Mouse (Mus musculus): ENCODE results near the gene Fut7. TPM values are rescaled to one million over a fixed set of nuclear protein-coding genes. Genes with fewer than 3 reads are reported as not detected.

Gene Fut7
- polyA plus RNA-seq, 2 experiments: 0.58 to 0.90 TPM

GRCm38 (mm10) chr2:25468962-25469915 is 46.2 kb downstream of the Fut7 start:
- Histone ChIP-seq H3K9me3 (ENCODE audit: control insufficient read depth, low read length) (no peaks in the 10 kb centered on the region), H3K4me2 (ENCODE audit: low read depth) (no peak overlapping the region), H3K27ac (no peak overlapping the region), H3K36me3 (replicated peaks; ENCODE audit: control insufficient read depth, insufficient read depth, low read depth) (no peaks in the 10 kb centered on the region), H3K4me1 (replicated peaks; ENCODE audit: control insufficient read depth in 2 of 2, insufficient read depth in 2 of 2, low read length in 1 of 2) (no peaks in the 10 kb centered on the region), H3K9ac (replicated peaks) (no peak overlapping the region), H3K4me3 (ENCODE audit: insufficient read depth in 1 of 2, low read depth in 2 of 2, low read length in 2 of 2) (no peak overlapping the region), H3K27me3 (ENCODE audit: control insufficient read depth, insufficient read depth, low read length) (no peaks in the 10 kb centered on the region)
- TF ChIP-seq CTCF (IDR thresholded peaks at IDR 0.05; ENCODE audit: low read depth): no peak
- TF ChIP-seq EP300 (IDR thresholded peaks at IDR 0.05; ENCODE audit: low read depth): no peak
- WGBS (ENCODE audit: insufficient replicate concordance): 73% methylated on average over 10 of the region's 10 CpGs
- DNase-seq (ENCODE audit: low read depth in 3 of 3, low spot score in 3 of 3) (no peak), ATAC-seq (ENCODE audit: insufficient read depth) (no peak)

GRCm38 (mm10) chr2:25469969-25470368 is 46.9 kb downstream of the Fut7 start, which contains the start of gene Ptgds:
Gene Ptgds (minus strand): TSS chr2:25470046.
- Histone ChIP-seq H3K36me3 (replicated peaks; ENCODE audit: control insufficient read depth, insufficient read depth, low read depth) (no peaks in the 10 kb centered on the region), H3K4me3 (ENCODE audit: insufficient read depth in 1 of 2, low read depth in 2 of 2, low read length in 2 of 2) (no peak within 1 kb of the TSS), H3K9me3 (ENCODE audit: control insufficient read depth, low read length) (no peaks in the 10 kb centered on the region), H3K4me1 (replicated peaks; ENCODE audit: control insufficient read depth in 2 of 2, insufficient read depth in 2 of 2, low read length in 1 of 2) (no peaks in the 10 kb centered on the region), H3K4me2 (ENCODE audit: low read depth) (no peak within 1 kb of the TSS), H3K27me3 (ENCODE audit: control insufficient read depth, insufficient read depth, low read length) (no peaks in the 10 kb centered on the region), H3K9ac (replicated peaks) (no peak within 1 kb of the TSS), H3K27ac (no peak within 1 kb of the TSS)
- ATAC-seq (ENCODE audit: insufficient read depth) (no peak), DNase-seq (ENCODE audit: low read depth in 3 of 3, low spot score in 3 of 3) (no peak)
- TF ChIP-seq CTCF (IDR thresholded peaks at IDR 0.05; ENCODE audit: low read depth): no peak
- no peak for TF ChIP-seq EP300 (IDR thresholded peaks at IDR 0.05; ENCODE audit: low read depth)
- WGBS (ENCODE audit: insufficient replicate concordance): 58% methylated on average over 6 of the region's 6 CpGs

GRCm38 (mm10) chr2:25472550-25472949 is 49.5 kb downstream of the Fut7 start:
- H3K9ac ChIP-seq (replicated peaks): no peak overlapping the region
- ATAC-seq (ENCODE audit: insufficient read depth) (no peak), DNase-seq (ENCODE audit: low read depth in 3 of 3, low spot score in 3 of 3) (no peak)
- H3K4me1 ChIP-seq (replicated peaks; ENCODE audit: control insufficient read depth in 2 of 2, insufficient read depth in 2 of 2, low read length in 1 of 2): no peaks in the 10 kb centered on the region
- no peaks in the 10 kb centered on the region for H3K27me3 ChIP-seq (ENCODE audit: control insufficient read depth, insufficient read depth, low read length)
- TF ChIP-seq EP300 (IDR thresholded peaks at IDR 0.05; ENCODE audit: low read depth): no peak
- TF ChIP-seq CTCF (IDR thresholded peaks at IDR 0.05; ENCODE audit: low read depth): no peak
- H3K27ac ChIP-seq: no peak overlapping the region
- H3K4me3 ChIP-seq (ENCODE audit: insufficient read depth in 1 of 2, low read depth in 2 of 2, low read length in 2 of 2): no peak overlapping the region
- 41% methylated on average over 2 of the region's 2 CpGs for WGBS (ENCODE audit: insufficient replicate concordance)
- H3K4me2 ChIP-seq (ENCODE audit: low read depth): no peak overlapping the region
- no peaks in the 10 kb centered on the region for H3K36me3 ChIP-seq (replicated peaks; ENCODE audit: control insufficient read depth, insufficient read depth, low read depth)
- H3K9me3 ChIP-seq (ENCODE audit: control insufficient read depth, low read length): no peaks in the 10 kb centered on the region

Small RNA genes lying within 50 kb of the gene (microRNA-seq; reads per million reads assigned to microRNA genes)
- gene Mir3087: not detected

Other genes starting within 250 kb of the Fut7 start
Only the 30 nearest of the 42 such genes appear.
- not detected in 2 replicates for gene Rnf224, start 186.5 kb upstream of the Fut7 start, polyA plus RNA-seq (2012; rRNA removed)
- not detected in 2 replicates for gene Rnf224, start 186.5 kb upstream of the Fut7 start, polyA plus RNA-seq (2014; fragmentation: Nextera tagmentation; extraction: Ambion mirVana)
- gene Rnf208, start 181.0 kb upstream of the Fut7 start, polyA plus RNA-seq (2012; rRNA removed): 0.93 and 1.3 TPM in 2 replicates
- 0.09 and 0.16 TPM in 2 replicates for gene Rnf208, start 181.0 kb upstream of the Fut7 start, polyA plus RNA-seq (2014; fragmentation: Nextera tagmentation; extraction: Ambion mirVana)
- gene Cysrt1, start 180.8 kb upstream of the Fut7 start, polyA plus RNA-seq (2012; rRNA removed): not detected in 2 replicates
- gene Cysrt1, start 180.8 kb upstream of the Fut7 start, polyA plus RNA-seq (2014; fragmentation: Nextera tagmentation; extraction: Ambion mirVana): not detected in 2 replicates
- gene AL732309.1, start 176.4 kb upstream of the Fut7 start, polyA plus RNA-seq (2012; rRNA removed): 5.4 and 5.6 TPM in 2 replicates
- gene AL732309.1, start 176.4 kb upstream of the Fut7 start, polyA plus RNA-seq (2014; fragmentation: Nextera tagmentation; extraction: Ambion mirVana): 1.4 and 1.9 TPM in 2 replicates
- gene Tmem203, start 167.8 kb upstream of the Fut7 start, polyA plus RNA-seq (2012; rRNA removed): 8.8 and 12.4 TPM in 2 replicates
- 8.8 and 9.4 TPM in 2 replicates for gene Tmem203, start 167.8 kb upstream of the Fut7 start, polyA plus RNA-seq (2014; fragmentation: Nextera tagmentation; extraction: Ambion mirVana)
- 1.6 and 2.6 TPM in 2 replicates for gene Tprn, start 160.6 kb upstream of the Fut7 start, polyA plus RNA-seq (2012; rRNA removed)
- 2.4 and 3.2 TPM in 2 replicates for gene Tprn, start 160.6 kb upstream of the Fut7 start, polyA plus RNA-seq (2014; fragmentation: Nextera tagmentation; extraction: Ambion mirVana)
- gene Ssna1, start 150.8 kb upstream of the Fut7 start, polyA plus RNA-seq (2012; rRNA removed): 65.8 and 76.0 TPM in 2 replicates
- gene Ssna1, start 150.8 kb upstream of the Fut7 start, polyA plus RNA-seq (2014; fragmentation: Nextera tagmentation; extraction: Ambion mirVana): 145 and 155 TPM in 2 replicates
- 20.5 and 23.8 TPM in 2 replicates for gene Anapc2, start 150.8 kb upstream of the Fut7 start, polyA plus RNA-seq (2012; rRNA removed)
- gene Anapc2, start 150.8 kb upstream of the Fut7 start, polyA plus RNA-seq (2014; fragmentation: Nextera tagmentation; extraction: Ambion mirVana): 30.2 TPM in 2 replicates
- gene Tmem210, start 135.1 kb upstream of the Fut7 start, polyA plus RNA-seq (2012; rRNA removed): not detected in 2 replicates
- not detected in 2 replicates for gene Tmem210, start 135.1 kb upstream of the Fut7 start, polyA plus RNA-seq (2014; fragmentation: Nextera tagmentation; extraction: Ambion mirVana)
- not detected in 2 replicates for gene Lrrc26, start 133.4 kb upstream of the Fut7 start, polyA plus RNA-seq (2012; rRNA removed)
- gene Lrrc26, start 133.4 kb upstream of the Fut7 start, polyA plus RNA-seq (2014; fragmentation: Nextera tagmentation; extraction: Ambion mirVana): not detected in 2 replicates
- gene Grin1, start 104.1 kb upstream of the Fut7 start, polyA plus RNA-seq (2012; rRNA removed): 0.02 and 0.05 TPM in 2 replicates
- 0.06 and 0.14 TPM in 2 replicates for gene Grin1, start 104.1 kb upstream of the Fut7 start, polyA plus RNA-seq (2014; fragmentation: Nextera tagmentation; extraction: Ambion mirVana)
- gene Man1b1, start 90.9 kb upstream of the Fut7 start, polyA plus RNA-seq (2012; rRNA removed): 5.3 and 6.6 TPM in 2 replicates
- gene Man1b1, start 90.9 kb upstream of the Fut7 start, polyA plus RNA-seq (2014; fragmentation: Nextera tagmentation; extraction: Ambion mirVana): 25.4 and 28.2 TPM in 2 replicates
- 9.3 and 10.6 TPM in 2 replicates for gene Dpp7, start 66.9 kb upstream of the Fut7 start, polyA plus RNA-seq (2012; rRNA removed)
- 9.4 and 12.8 TPM in 2 replicates for gene Dpp7, start 66.9 kb upstream of the Fut7 start, polyA plus RNA-seq (2014; fragmentation: Nextera tagmentation; extraction: Ambion mirVana)
- 2.9 and 3.8 TPM in 2 replicates for gene Uap1l1, start 57.6 kb upstream of the Fut7 start, polyA plus RNA-seq (2012; rRNA removed)
- 9.3 and 14.1 TPM in 2 replicates for gene Uap1l1, start 57.6 kb upstream of the Fut7 start, polyA plus RNA-seq (2014; fragmentation: Nextera tagmentation; extraction: Ambion mirVana)
- gene Sapcd2, start 50.9 kb upstream of the Fut7 start, polyA plus RNA-seq (2012; rRNA removed): 20.1 and 21.5 TPM in 2 replicates
- 17.9 and 20.5 TPM in 2 replicates for gene Sapcd2, start 50.9 kb upstream of the Fut7 start, polyA plus RNA-seq (2014; fragmentation: Nextera tagmentation; extraction: Ambion mirVana)
- 0.18 and 0.30 TPM in 2 replicates for gene Entpd2, start 27.4 kb upstream of the Fut7 start, polyA plus RNA-seq (2012; rRNA removed)
- 0.23 TPM in 1 of 2 replicates, not detected in the other for gene Entpd2, start 27.4 kb upstream of the Fut7 start, polyA plus RNA-seq (2014; fragmentation: Nextera tagmentation; extraction: Ambion mirVana)
- 3.4 and 3.9 TPM in 2 replicates for gene Npdc1, start 23.9 kb upstream of the Fut7 start, polyA plus RNA-seq (2012; rRNA removed)
- 2.4 and 2.7 TPM in 2 replicates for gene Npdc1, start 23.9 kb upstream of the Fut7 start, polyA plus RNA-seq (2014; fragmentation: Nextera tagmentation; extraction: Ambion mirVana)
- 2.4 and 2.5 TPM in 2 replicates for gene Abca2, start 5.4 kb downstream of the Fut7 start, polyA plus RNA-seq (2012; rRNA removed)
- gene Abca2, start 5.4 kb downstream of the Fut7 start, polyA plus RNA-seq (2014; fragmentation: Nextera tagmentation; extraction: Ambion mirVana): 0.91 and 1.1 TPM in 2 replicates
- 0.08 and 0.32 TPM in 2 replicates for gene Clic3, start 33.6 kb downstream of the Fut7 start, polyA plus RNA-seq (2012; rRNA removed)
- gene Clic3, start 33.6 kb downstream of the Fut7 start, polyA plus RNA-seq (2014; fragmentation: Nextera tagmentation; extraction: Ambion mirVana): 0.18 and 0.27 TPM in 2 replicates
- 7.9 and 9.2 TPM in 2 replicates for gene Paxx, start 37.8 kb downstream of the Fut7 start, polyA plus RNA-seq (2012; rRNA removed)
- 6.3 and 7.3 TPM in 2 replicates for gene Paxx, start 37.8 kb downstream of the Fut7 start, polyA plus RNA-seq (2014; fragmentation: Nextera tagmentation; extraction: Ambion mirVana)
- gene Ptgds, start 46.8 kb downstream of the Fut7 start, polyA plus RNA-seq (2012; rRNA removed): 0.47 and 0.96 TPM in 2 replicates
- 0.17 TPM in 1 of 2 replicates, not detected in the other for gene Ptgds, start 46.8 kb downstream of the Fut7 start, polyA plus RNA-seq (2014; fragmentation: Nextera tagmentation; extraction: Ambion mirVana)
- not detected in 2 replicates for gene Lcn12, start 70.6 kb downstream of the Fut7 start, polyA plus RNA-seq (2012; rRNA removed)
- not detected in 2 replicates for gene Lcn12, start 70.6 kb downstream of the Fut7 start, polyA plus RNA-seq (2014; fragmentation: Nextera tagmentation; extraction: Ambion mirVana)
- gene Fbxw5, start 77.5 kb downstream of the Fut7 start, polyA plus RNA-seq (2012; rRNA removed): 6.2 and 8.1 TPM in 2 replicates
- gene Fbxw5, start 77.5 kb downstream of the Fut7 start, polyA plus RNA-seq (2014; fragmentation: Nextera tagmentation; extraction: Ambion mirVana): 18.3 and 20.4 TPM in 2 replicates
- 26.7 and 31.2 TPM in 2 replicates for gene C8g, start 78.5 kb downstream of the Fut7 start, polyA plus RNA-seq (2012; rRNA removed)
- 53.1 and 57.9 TPM in 2 replicates for gene C8g, start 78.5 kb downstream of the Fut7 start, polyA plus RNA-seq (2014; fragmentation: Nextera tagmentation; extraction: Ambion mirVana)
- 5.2 and 5.9 TPM in 2 replicates for gene Traf2, start 123.7 kb downstream of the Fut7 start, polyA plus RNA-seq (2012; rRNA removed)
- 12.3 and 14.4 TPM in 2 replicates for gene Traf2, start 123.7 kb downstream of the Fut7 start, polyA plus RNA-seq (2014; fragmentation: Nextera tagmentation; extraction: Ambion mirVana)
- gene Edf1, start 134.6 kb downstream of the Fut7 start, polyA plus RNA-seq (2012; rRNA removed): 86.5 and 104 TPM in 2 replicates
- gene Edf1, start 134.6 kb downstream of the Fut7 start, polyA plus RNA-seq (2014; fragmentation: Nextera tagmentation; extraction: Ambion mirVana): 192 and 203 TPM in 2 replicates
- gene Mamdc4, start 151.6 kb downstream of the Fut7 start, polyA plus RNA-seq (2012; rRNA removed): 1.6 and 9.7 TPM in 2 replicates
- gene Mamdc4, start 151.6 kb downstream of the Fut7 start, polyA plus RNA-seq (2014; fragmentation: Nextera tagmentation; extraction: Ambion mirVana): 0.18 and 0.25 TPM in 2 replicates
- 29.5 and 31.4 TPM in 2 replicates for gene Phpt1, start 152.0 kb downstream of the Fut7 start, polyA plus RNA-seq (2012; rRNA removed)
- 44.9 and 46.5 TPM in 2 replicates for gene Phpt1, start 152.0 kb downstream of the Fut7 start, polyA plus RNA-seq (2014; fragmentation: Nextera tagmentation; extraction: Ambion mirVana)
- 0.07 and 0.11 TPM in 2 replicates for gene Ajm1, start 158.5 kb downstream of the Fut7 start, polyA plus RNA-seq (2012; rRNA removed)
- not detected in 2 replicates for gene Ajm1, start 158.5 kb downstream of the Fut7 start, polyA plus RNA-seq (2014; fragmentation: Nextera tagmentation; extraction: Ambion mirVana)
- 19.0 and 21.5 TPM in 2 replicates for gene Rabl6, start 185.3 kb downstream of the Fut7 start, polyA plus RNA-seq (2012; rRNA removed)
- 18.6 and 19.7 TPM in 2 replicates for gene Rabl6, start 185.3 kb downstream of the Fut7 start, polyA plus RNA-seq (2014; fragmentation: Nextera tagmentation; extraction: Ambion mirVana)